Mouse (Mus musculus): ENCODE measurements at regions not wholly inside any gene's neighbourhood (a gene's known extent, or its start where the extent isn't known, plus 50 kb on each side); places are given as distances from the start of the nearest gene placed in this dataset.

DNA sequence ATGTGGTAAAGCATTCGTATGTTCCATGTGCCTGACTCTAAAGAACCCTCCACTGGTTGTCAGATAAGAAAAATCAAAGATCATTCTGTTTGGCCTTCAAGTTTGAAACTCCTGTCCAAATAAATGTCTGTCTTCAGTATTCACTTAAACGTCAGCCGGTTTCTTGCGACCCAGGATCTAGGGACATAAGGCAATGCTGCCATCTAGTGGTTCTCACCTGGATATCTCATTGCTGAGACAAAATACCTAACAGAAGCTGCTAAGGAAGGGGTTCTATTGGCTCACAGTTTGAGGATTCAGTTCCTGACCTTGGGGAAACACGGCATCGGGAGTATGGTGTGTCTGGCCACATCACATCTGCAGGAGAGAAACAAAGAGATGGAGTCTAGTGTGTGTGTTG is 139.5 kb upstream of the Intu start:
- TF ChIP-seq CTCF (conservative IDR thresholded peaks at IDR 0.05 in 1 of 2, IDR thresholded peaks at IDR 0.05 in 1 of 2; ENCODE audit: low read depth in 2 of 2, low read length in 2 of 2) (peak; percentile 65 to 89), MAZ (IDR thresholded peaks at IDR 0.05; ENCODE audit: low read depth, low read length) (no peak), KAT2A (IDR thresholded peaks at IDR 0.05; ENCODE audit: insufficient replicate concordance, low read length) (no peak), CHD1 (IDR thresholded peaks at IDR 0.05; ENCODE audit: low read depth, low read length) (no peak)
